Mouse (Mus musculus): ENCODE data around the gene Pla2g15.

DNA sequence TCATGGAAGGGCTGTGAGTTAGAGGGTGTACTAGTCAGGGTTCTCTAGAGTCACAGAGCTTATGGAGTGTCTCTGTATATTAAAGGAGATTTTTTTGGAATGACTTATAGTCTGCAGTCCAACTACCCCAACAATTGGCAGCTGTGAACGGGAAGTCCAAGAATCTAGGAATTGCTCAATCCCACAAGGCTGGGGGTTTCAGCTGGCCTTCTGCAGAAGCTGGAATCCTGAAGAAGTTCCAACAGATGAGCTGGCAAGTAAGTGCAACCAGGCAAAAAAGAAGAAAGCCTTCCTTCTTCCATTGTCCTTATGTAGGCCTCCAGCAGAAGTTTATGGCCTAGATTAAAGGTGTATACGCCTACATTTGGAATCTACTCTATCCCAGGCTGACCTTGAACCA is 4.9 kb upstream of the Pla2g15 start:
- TF ChIP-seq POLR2A (IDR thresholded peaks at IDR 0.05; ENCODE audit: low read depth, low read length) (no peak), CTCF (IDR thresholded peaks at IDR 0.05; ENCODE audit: extremely low read depth, insufficient read length, insufficient replicate concordance, low read depth, low read length) (no peak)
